Mouse (Mus musculus): Measurements from ENCODE around the gene Sp6. TPM values are rescaled to one million over a fixed set of nuclear protein-coding genes. Genes with fewer than 3 reads are reported as not detected.

Sp6 gene
- polyA plus RNA-seq (2012; rRNA removed): 6.7 and 7.6 TPM in 2 replicates

- DNase-seq (ENCODE audit: low spot score): no peak
Measured at GRCm38 (mm10) chr11:97013121-97013670, at the start of gene Sp6. TSS of gene Sp6 (plus strand) at chr11:97013394.

GRCm38 (mm10) chr11:96963580-96963979, 49.6 kb upstream of the Sp6 start:
- DNase-seq (ENCODE audit: low spot score): peak; percentile 71

GRCm38 (mm10) chr11:96966172-96966571, 47.0 kb upstream of the Sp6 start:
- DNase-seq (ENCODE audit: low spot score): no peak

- no peak for DNase-seq (ENCODE audit: low spot score)
Measured at GRCm38 (mm10) chr11:96966914-96967543, 46.2 kb upstream of the Sp6 start.

GRCm38 (mm10) chr11:96967544-96968269, 45.5 kb upstream of the Sp6 start:
- DNase-seq (ENCODE audit: low spot score): no peak

GRCm38 (mm10) chr11:96968476-96968875, 44.7 kb upstream of the Sp6 start:
- no peak for DNase-seq (ENCODE audit: low spot score)

- no peak for DNase-seq (ENCODE audit: low spot score)
Measured at GRCm38 (mm10) chr11:96969280-96969722, 43.9 kb upstream of the Sp6 start.

- no peak for DNase-seq (ENCODE audit: low spot score)
Measured at GRCm38 (mm10) chr11:96969746-96970145, 43.4 kb upstream of the Sp6 start.

- DNase-seq (ENCODE audit: low spot score): no peak
Measured at GRCm38 (mm10) chr11:96970341-96970740, 42.9 kb upstream of the Sp6 start.

GRCm38 (mm10) chr11:96972906-96973305, 40.3 kb upstream of the Sp6 start:
- no peak for DNase-seq (ENCODE audit: low spot score)

- DNase-seq (ENCODE audit: low spot score): no peak
Measured at GRCm38 (mm10) chr11:96973426-96973964, 39.7 kb upstream of the Sp6 start.

GRCm38 (mm10) chr11:96974813-96975212, 38.4 kb upstream of the Sp6 start:
- no peak for DNase-seq (ENCODE audit: low spot score)

- DNase-seq (ENCODE audit: low spot score): no peak
Measured at GRCm38 (mm10) chr11:96975511-96976378, 37.4 kb upstream of the Sp6 start.

GRCm38 (mm10) chr11:96976379-96976687, 36.9 kb upstream of the Sp6 start:
- DNase-seq (ENCODE audit: low spot score): no peak

- DNase-seq (ENCODE audit: low spot score): peak; percentile 98
Measured at GRCm38 (mm10) chr11:96976911-96977591, 36.1 kb upstream of the Sp6 start.

GRCm38 (mm10) chr11:96977606-96978400, 35.4 kb upstream of the Sp6 start:
- DNase-seq (ENCODE audit: low spot score): no peak

GRCm38 (mm10) chr11:96978401-96979246, 34.6 kb upstream of the Sp6 start:
- no peak for DNase-seq (ENCODE audit: low spot score)

- DNase-seq (ENCODE audit: low spot score): no peak
Measured at GRCm38 (mm10) chr11:96979329-96979728, 33.9 kb upstream of the Sp6 start.

GRCm38 (mm10) chr11:96980021-96980420, 33.2 kb upstream of the Sp6 start:
- DNase-seq (ENCODE audit: low spot score): no peak

- DNase-seq (ENCODE audit: low spot score): no peak
Measured at GRCm38 (mm10) chr11:96981461-96981860, 31.7 kb upstream of the Sp6 start.

All from urinary bladder, adult 2 months (tissue).